Mouse (Mus musculus) spleen, postnatal 36 days (tissue): ENCODE data around the gene Lelp1.

ENCODE experiments used
- DNase-seq, 2 experiments: peaks; one replicate each; pipeline ENCODE4 v3.0.0; 2022; ENCODE audit warnings: low spot score in 2 of 2, mixed read lengths in 1 of 2

Gene Lelp1

DNA sequence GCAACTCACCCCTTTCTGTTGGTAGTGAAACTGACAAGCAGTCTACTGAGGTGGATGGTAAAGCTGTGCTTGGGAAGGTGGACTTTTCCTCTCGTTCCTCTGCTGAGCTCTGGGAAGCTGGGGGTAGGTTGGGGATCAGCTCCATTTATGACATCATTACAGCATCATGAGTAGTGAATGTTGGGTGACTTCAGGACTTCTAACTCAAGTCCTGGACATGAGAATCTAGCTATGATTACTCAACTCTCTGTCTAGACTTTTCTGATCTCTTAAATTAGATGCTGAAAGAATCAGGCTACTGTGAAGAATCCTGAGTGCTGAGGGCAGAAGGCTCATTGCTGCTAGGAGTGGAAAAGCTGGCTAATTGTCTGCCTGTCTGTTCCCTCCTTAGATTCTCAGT, at the start of gene Lelp1:
Gene Lelp1 (minus strand): TSS at position 101 of the 400 bp plus-strand sequence.
- DNase-seq: no peak

DNA sequence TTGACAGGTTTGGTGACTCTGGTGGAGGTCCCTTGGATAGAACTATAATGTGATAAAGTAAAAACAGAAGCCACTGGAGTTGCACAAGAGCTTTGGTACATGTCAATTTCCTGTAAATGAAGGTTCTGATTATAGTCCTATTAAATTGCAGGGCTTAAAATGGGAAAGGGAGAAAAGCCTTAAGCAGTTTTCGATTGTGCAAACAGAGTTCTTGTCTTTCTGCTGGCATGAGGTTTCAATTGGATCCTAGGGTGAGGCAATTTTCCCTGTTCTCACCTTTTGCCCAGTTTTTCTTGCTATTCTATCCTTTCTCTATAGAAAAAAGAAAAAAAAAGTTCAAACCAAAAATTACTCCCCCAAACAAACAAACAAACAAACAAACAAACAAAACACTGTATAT, 34.3 kb upstream of the Lelp1 start:
- DNase-seq: no peak

DNA sequence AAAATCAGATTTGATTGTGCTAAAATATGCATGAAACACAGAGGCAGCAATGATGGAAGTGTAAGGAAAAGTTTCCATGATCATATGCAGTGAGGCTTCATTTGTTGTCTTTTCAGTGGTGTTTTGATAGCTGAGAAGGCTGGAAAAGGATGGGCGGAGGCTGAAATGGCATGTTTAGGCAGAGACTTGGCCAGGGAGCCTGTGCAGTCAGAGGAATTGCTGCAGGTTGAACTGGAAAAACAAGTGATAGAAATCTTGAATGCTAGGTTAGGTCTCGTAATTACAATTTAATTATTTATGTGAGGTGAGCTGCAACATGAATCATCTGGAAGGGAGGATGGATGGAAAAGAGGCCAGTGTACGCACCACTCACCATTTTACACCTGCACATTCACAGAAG, 27.3 kb upstream of the Lelp1 start:
- no peak for DNase-seq

DNA sequence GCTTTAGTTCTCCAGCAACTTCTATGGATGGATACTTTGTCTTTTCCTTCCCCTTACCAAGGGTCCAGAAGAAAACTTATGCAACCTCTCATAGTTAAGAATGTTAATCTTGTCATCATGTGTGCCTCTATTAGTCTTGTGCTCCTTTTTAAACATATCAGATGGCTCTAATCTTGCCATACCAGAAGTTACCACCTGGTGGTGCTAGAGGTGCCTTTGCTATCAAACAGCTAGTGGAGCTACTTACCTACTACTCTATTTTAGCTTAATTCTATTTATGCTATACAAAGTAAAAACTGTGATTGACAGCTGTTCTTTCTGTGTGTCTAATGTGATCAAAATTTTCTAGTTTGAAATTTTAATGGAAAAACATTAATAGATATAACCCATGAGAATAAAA, 10.8 kb upstream of the Lelp1 start:
- DNase-seq: no peak

DNA sequence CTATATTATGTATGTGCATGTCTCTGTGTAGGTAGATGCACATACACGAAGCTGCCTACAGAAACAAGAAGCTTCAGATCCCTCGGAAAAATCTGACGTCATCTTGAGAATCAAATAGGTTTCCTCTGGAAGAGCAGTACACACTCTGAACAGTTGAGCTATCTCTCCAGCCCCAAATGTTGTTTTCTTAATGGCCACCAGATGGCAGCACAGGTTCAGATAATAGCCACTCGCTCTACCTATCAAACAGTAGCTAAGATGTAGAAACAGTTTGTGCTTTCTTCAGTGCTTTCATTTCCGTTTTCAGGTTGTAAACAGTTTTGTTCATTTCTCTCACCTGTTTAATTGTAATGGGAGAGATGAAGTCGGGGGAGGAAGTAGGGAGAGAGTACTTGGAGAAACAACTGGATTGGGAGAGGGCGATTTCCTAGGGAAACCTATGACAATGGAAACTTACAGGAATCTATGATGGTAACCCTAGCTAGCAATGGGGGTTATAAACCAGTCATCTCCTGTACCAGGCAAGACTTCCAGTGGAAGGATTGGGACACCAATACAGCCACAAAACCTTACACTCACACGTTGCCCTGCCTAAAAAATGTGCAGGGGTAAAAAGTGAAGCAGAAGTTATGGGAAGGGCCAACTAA, 8.2 kb upstream of the Lelp1 start:
- DNase-seq: no peak

DNA sequence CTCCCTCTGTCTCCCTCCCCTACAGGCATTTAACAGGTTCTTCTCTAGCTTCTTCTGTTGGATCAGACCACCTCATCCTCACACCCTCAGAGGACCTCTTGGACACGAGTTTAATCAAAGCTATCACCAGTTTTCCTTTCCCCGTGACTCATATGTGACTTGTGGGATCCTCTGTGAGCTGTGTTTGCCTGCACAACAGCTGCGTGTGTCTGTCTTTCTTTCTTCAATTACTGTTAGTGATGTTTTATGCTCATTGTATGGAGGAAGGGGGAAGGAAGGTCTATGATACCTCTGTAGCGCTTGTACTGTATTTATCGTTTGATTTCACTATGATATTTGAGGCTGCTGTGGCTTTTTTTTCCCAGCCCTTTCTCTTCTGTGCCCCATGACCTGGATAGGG, 5.4 kb upstream of the Lelp1 start:
- DNase-seq: no peak

DNA sequence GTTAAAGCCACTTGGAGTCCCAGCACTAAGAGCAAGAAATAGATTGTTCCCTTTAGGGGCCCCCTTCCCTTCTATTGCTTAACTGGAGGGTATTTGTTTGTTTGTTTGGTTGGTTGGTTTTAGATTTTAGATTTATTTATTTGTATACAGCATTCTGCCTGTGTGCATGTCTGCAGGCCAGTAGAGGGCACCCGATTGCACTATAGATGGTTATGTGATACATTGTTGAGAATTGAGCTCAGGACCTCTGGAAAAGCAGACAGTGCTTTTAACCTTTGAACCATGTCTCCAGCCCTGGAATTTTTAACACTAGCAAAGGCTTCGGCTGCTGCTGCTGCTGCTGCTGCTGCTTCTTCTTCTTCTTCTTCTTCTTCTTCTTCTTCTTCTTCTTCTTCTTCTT, 4.9 kb upstream of the Lelp1 start:
- DNase-seq: no peak

DNA sequence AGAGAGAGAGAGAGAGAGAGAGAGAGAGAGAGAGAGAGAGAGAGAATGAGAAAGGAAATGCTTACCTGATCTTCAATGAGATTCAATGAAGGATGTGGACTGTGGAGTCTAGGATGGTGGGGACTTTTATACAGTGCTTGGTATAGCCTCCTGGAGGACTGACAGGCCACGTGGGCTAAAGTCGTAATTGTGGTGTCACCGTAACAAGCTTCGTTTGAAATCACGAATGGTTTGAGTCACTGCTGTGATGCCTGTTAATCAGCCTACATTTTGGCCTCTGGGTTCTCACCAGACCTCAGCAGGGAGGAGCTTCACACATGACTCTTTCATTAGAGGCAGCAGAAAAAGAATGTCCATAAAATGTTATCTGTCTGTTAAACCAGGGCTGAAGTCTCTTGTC, 18.7 kb downstream of the Lelp1 start, which contains the start of gene Prr9:
Gene Prr9 (minus strand): TSS at position 101 of the 400 bp plus-strand sequence.
- DNase-seq: no peak

DNA sequence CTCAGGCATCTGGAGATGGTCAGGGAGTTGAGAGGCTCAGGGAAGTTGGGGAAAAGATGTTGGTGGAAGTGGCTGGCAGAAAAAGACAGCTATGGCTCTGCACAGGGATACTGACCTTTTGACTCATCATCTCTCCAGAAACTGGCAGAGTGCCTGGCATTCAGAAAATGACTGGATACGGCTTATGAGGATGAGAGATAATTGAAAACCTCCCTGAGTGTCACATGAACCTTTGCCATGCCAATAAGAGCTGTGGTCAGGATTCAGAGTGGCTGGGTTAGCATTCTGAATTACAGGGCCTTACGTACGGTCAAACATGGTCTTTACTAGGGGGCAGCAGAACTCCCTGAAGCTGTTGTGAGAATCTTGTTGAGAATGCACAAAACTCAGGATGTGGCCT, 21.6 kb downstream of the Lelp1 start:
- no peak for DNase-seq

DNA sequence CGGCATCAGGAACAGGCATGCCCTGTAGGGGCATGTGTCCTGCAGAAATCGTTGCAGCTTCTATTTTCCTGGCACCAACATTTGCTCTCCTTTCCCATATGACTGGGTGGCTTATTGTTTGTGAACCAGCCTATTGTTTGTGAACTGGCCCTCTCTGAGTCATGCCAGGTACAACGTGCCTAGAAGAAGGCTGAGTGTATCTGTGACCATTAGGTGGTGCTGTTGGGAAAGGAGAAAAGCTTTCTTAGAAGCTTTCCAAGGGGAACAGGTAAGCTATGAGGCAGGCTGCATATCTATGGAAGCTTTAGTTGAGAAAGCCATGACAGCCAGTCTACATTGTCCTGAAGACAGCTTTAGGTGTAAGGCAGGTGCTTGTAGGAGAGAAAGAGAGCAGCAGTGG, 24.6 kb downstream of the Lelp1 start:
- no peak for DNase-seq

DNA sequence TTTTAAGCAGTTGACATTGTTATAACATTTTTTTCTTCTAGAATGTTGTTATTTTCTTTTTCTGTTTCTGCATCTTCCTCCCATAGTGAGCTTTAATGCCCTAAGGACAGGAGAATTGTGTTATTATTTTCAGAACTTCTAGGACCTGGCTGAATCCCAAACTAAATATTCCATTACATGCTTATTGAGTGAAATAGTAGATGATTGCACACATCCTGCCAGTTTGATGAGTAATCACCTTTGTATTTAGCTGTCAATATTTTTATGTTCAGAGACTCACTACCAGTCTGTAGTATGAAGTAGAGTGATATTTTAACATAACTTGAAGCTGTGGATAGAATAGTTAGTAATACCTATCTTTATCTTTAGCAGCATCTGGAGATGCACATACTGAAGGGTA, 31.0 kb downstream of the Lelp1 start:
- DNase-seq: no peak

DNA sequence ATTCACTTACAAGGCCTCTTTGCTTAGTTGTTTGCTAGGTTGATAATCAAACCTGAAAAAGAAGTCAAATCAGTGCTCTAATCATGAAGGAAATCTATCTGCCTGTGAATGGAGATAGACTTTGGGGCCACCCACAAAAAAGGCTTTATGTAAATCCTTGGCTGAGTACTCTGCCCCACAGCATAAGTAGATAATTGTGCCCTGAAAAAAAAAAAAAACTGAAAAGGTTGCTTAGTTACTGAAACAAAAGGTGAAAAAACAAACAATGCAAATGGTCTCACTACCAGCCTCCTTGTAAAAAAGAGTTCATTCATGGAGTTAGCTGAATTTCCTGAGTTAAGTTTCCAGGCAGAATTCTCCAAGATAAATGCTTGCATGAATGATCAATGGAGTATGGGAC, 31.8 kb downstream of the Lelp1 start:
- DNase-seq: no peak

DNA sequence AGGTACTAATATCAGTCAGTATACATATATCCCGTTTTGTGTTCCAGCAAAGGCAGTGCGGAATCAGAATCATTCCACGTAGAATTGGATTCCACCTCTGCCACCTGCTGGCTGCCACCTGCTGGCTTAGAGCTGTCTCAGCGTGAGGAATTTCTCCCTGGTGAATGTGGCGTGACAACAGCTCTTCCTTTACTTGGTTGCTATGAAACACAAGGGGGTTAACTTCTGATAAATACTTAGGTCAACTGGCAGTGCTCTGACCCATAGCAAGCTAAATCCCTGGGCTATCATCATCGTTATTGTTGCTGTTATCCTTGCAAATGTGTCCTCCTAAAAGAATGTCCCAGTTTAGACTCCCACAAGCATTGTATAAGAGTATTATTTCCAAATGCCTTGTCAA, 36.0 kb downstream of the Lelp1 start:
- no peak for DNase-seq
